Mouse (Mus musculus) thymus, adult 2 months (tissue): Measurements from ENCODE around the gene Gtpbp2.

Experiments
- CTCF ChIP-seq: fragments of 200-500 bp; IDR thresholded peaks from 2 replicates; pipeline ENCODE4 v1.5.1; 2012; ENCODE audit warnings: mild to moderate bottlenecking, control low read depth, low read length, moderate library complexity, borderline replicate concordance; ENCODE audit not compliant: control insufficient read depth, poor library complexity, insufficient read depth; ENCODE audit errors: extremely low read depth
- POLR2A ChIP-seq: fragments of 200-500 bp; IDR thresholded peaks from 2 replicates; pipeline ENCODE4 v1.6.1; 2012; ENCODE audit warnings: mild to moderate bottlenecking, low read length, control low read depth, moderate library complexity; ENCODE audit not compliant: control insufficient read depth, poor library complexity, insufficient read depth; ENCODE audit errors: extremely low read depth

- TF ChIP-seq CTCF = no peak
- TF ChIP-seq POLR2A = no peak
Observed at GRCm38 (mm10) chr17:46117623-46118422, 43.0 kb upstream of the Gtpbp2 start.
